Mouse (Mus musculus) central nervous system, embryonic 11.5 days (tissue): ENCODE results near the gene Usp36. TPM values are rescaled to one million over a fixed set of nuclear protein-coding genes. Genes with fewer than 3 reads are reported as not detected.

Experiments used
- polyA plus RNA-seq: library from polyadenylated mRNA; depleted of rRNA; stranded (reverse); fragments of >200 nt; gene quantifications from 2 replicates; pipeline ENCODE4 v1.2.3, GENCODE M21; 2012; rRNA removed

The Usp36 gene
- 18.2 and 19.4 TPM in 2 replicates for polyA plus RNA-seq

DNA sequence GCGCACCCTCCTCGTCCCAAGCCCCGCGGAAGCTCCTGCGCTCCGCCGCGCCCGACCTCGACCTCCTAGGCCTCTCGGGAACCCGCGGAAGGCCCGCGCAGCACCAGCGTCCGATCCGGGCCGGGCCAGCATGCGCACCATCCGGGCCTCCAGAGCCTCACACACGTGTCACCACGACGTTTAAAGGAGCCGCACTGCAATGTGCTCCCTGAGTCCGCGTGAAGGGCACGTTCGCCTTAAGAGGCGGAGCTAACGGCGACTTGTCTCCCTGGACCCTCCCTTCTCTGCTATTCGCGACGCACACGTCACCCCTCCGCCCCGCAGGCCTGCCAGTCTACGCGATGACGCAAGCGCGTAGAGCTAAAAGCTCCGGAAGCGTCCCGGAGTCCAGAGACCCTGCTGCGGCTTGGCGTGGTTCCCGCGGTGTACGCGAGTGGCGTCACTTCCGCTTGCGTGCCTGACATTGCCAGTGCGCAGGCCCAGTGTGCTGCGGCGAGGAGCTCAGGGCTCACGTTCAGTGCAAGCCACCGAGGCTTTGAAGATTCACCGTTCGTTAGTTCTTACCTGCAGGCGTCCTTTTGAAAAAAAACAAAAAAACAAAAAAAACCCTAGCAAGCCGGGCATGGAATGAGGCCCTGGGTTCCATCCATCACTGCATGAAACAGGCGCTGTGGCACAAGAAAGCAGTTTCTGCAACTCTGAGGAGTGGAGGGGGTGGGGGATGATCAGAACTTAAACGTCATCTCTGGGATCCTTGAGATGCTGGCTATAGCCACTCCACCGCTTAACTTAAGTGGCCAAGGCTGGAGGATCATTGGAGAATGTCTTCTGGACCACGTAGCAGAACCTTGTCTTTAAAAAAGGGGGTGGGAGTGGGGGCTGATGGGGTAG is at the start of gene Usp36:
TSS of gene Usp36 (minus strand) at position 246 of the 891 bp plus-strand sequence.

DNA sequence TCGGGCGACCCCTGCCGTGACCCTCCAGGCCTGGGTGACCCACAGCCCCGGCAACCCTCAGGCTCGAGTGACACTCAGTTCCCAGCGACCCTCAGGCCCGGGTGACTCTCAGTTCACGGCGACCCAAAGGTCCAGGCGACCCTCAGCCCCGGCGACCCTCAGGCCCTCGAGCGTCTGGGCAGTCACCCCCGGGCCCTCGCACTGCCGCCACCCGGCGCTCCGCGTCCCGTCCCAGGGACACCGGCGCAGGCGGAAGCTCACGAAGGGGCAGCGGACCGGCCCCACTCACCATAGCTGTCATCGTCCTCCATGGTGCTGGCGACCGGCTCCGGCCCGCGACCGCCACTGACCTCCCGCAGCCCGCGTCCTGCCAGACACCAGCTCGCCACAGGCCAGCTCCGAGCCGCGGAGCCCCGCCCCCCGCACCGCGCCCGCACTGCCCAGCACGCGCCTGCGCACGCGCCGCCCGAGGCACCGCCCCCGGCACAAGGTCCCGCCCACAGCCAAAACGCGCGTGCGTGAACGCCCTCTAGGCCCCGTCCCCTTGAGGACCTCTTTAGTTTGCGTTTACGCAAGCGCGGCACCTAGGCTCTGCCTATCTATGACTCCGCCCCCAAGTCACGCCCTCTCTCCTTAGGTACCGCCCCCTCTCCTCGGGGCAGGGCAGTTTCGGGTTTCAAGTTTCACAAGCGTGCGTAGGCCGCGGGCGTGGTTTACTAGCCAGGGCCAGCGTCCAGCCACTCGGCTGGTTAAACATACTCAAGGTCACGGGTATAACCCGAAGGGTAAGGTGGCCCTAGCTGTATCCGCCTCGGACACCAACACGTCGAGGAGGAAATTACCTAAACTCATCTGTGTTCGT is 41.7 kb downstream of the Usp36 start, which contains the start of gene Cyth1:
TSS of gene Cyth1 (minus strand) at position 443 of the 862 bp plus-strand sequence.

Other genes with a start within 250 kb of the Usp36 start
- gene Dnah17, start 159.6 kb downstream of the Usp36 start, polyA plus RNA-seq = 0.05 TPM in 2 replicates
- 22.7 and 23.1 TPM in 2 replicates for gene Cyth1, start 41.7 kb downstream of the Usp36 start, polyA plus RNA-seq
- gene Cep295nl, start 52.3 kb upstream of the Usp36 start, polyA plus RNA-seq = 0.41 and 0.77 TPM in 2 replicates
- 33.5 and 56.2 TPM in 2 replicates for gene Timp2, start 65.5 kb upstream of the Usp36 start, polyA plus RNA-seq
- 2.3 and 4.4 TPM in 2 replicates for gene Lgals3bp, start 111.8 kb upstream of the Usp36 start, polyA plus RNA-seq
- gene Cant1, start 128.8 kb upstream of the Usp36 start, polyA plus RNA-seq = 31.5 and 31.8 TPM in 2 replicates
- 2.0 and 3.7 TPM in 2 replicates for gene C1qtnf1, start 138.0 kb upstream of the Usp36 start, polyA plus RNA-seq
- gene Engase, start 186.6 kb upstream of the Usp36 start, polyA plus RNA-seq = 7.0 and 7.8 TPM in 2 replicates